16 mouse cellular contexts compared by ENCODE assay signal in genomic region chr10:119011511-119011910, GRCm38 (mm10).
DNase-seq lines count a peak whose midpoint lies in the region; ATAC-seq and TF ChIP-seq lines count a peak whose summit lies in the region.
"Had no signal": no experiment of that assay in that cellular context is flagged by ENCODE, and none has a peak within 500 bp of the region (broad histone marks: within the 10 kb centered on the region; RNA-seq: fewer than 3 reads in every experiment).

No protein-coding gene starts in this region.

- H3K27ac ChIP-seq in liver, adult 2 months (replicated peaks; ENCODE audit: insufficient read depth, low read depth, low read length) = peak overlapping the region; percentile 77
- 0 out of 2 replicates have a peak overlapping the region, but pooled peaks have one; percentile 39 for H3K27ac ChIP-seq in intestine, embryonic 15.5 days
- H3K27ac ChIP-seq in liver, embryonic 15.5 days (replicated peaks) = peak overlapping the region; percentile 67; the same call in 1 of the 2 replicates
- no peak overlapping the region; the same call in 1 of the 2 replicates for H3K27ac ChIP-seq in stomach, postnatal 0 days (replicated peaks)
- H3K27ac ChIP-seq: heart, adult 2 months; heart, embryonic 15.5 days; midbrain, embryonic 15.5 days had no signal

- peak; percentile 78 for DNase-seq in liver, adult 2 months (ENCODE audit: extremely low read depth, low read depth, low spot score)
- no peak for DNase-seq in liver
- no peak for DNase-seq in stomach, postnatal 0 days (ENCODE audit: low spot score)
- DNase-seq in embryo, embryonic 10 days (ENCODE audit: low spot score) = no peak
- DNase-seq in ovary, postnatal 14 days (ENCODE audit: low spot score) = no peak
- DNase-seq: adrenal gland, postnatal 14 days; cerebellum, adult 18-20 months; forebrain, postnatal 0 days; left cerebral cortex, postnatal 4 days; right cerebral cortex, postnatal 25 days had no signal

- H3K4me3 ChIP-seq in liver, adult 2 months (ENCODE audit: insufficient read depth, low read depth, low read length) = no peak overlapping the region
- H3K4me3 ChIP-seq in intestine, embryonic 15.5 days (replicated peaks) = no peak overlapping the region
- no peak overlapping the region for H3K4me3 ChIP-seq in liver, embryonic 15.5 days (replicated peaks)
- H3K4me3 ChIP-seq in stomach, postnatal 0 days (ENCODE audit: low read depth, low read length) = no peak overlapping the region
- H3K4me3 ChIP-seq: heart, adult 2 months; heart, embryonic 15.5 days; megakaryocyte, embryonic 14.5 days; midbrain, embryonic 15.5 days had no signal

- peak overlapping the region; percentile 23 for H3K9ac ChIP-seq in liver, adult 2 months (ENCODE audit: low read depth, low read length)
- no peak overlapping the region for H3K9ac ChIP-seq in intestine, embryonic 15.5 days
- no peak overlapping the region for H3K9ac ChIP-seq in liver, embryonic 15.5 days
- no peak overlapping the region for H3K9ac ChIP-seq in stomach, postnatal 0 days (ENCODE audit: low read length)
- H3K9ac ChIP-seq: forebrain, postnatal 0 days; heart, embryonic 15.5 days; midbrain, embryonic 15.5 days had no signal

- no peaks in the 10 kb centered on the region for H3K79me2 ChIP-seq in liver, adult 2 months (ENCODE audit: control insufficient read depth, insufficient read depth, low read length)

- WGBS in liver, adult 2 months = 25% methylated on average over 6 of the region's 6 CpGs
- 33% methylated on average over 6 of the region's 6 CpGs for WGBS in intestine, embryonic 15.5 days
- 77% methylated on average over 6 of the region's 6 CpGs for WGBS in liver, embryonic 15.5 days (ENCODE audit: insufficient replicate concordance)
- WGBS in stomach, postnatal 0 days = 23% methylated on average over 6 of the region's 6 CpGs

- no peaks in the 10 kb centered on the region for H3K9me3 ChIP-seq in intestine, embryonic 15.5 days
- H3K9me3 ChIP-seq in liver, embryonic 15.5 days (replicated peaks) = no peaks in the 10 kb centered on the region
- H3K9me3 ChIP-seq in stomach, postnatal 0 days (ENCODE audit: control insufficient read depth, low read length) = no peaks in the 10 kb centered on the region
- H3K9me3 ChIP-seq: heart, embryonic 15.5 days; megakaryocyte, embryonic 14.5 days; midbrain, embryonic 15.5 days had no signal

- ATAC-seq in intestine, embryonic 15.5 days = peak; percentile 69
- ATAC-seq in liver, embryonic 15.5 days (ENCODE audit: insufficient read depth) = peak; percentile 30; the same call in 1 of the 2 replicates
- peak; percentile 34 for ATAC-seq in stomach, postnatal 0 days (ENCODE audit: low FRiP score, low TSS enrichment)
- ATAC-seq: forebrain, postnatal 0 days; midbrain, embryonic 15.5 days had no signal

- no peak for TF ChIP-seq EP300 in stomach, postnatal 0 days (optimal IDR thresholded peaks at IDR 0.05)

- H3K36me3 ChIP-seq in liver, adult 2 months (ENCODE audit: control insufficient read depth, insufficient read depth, low read length) = no peaks in the 10 kb centered on the region
- H3K36me3 ChIP-seq in intestine, embryonic 15.5 days = no peaks in the 10 kb centered on the region
- H3K36me3 ChIP-seq in liver, embryonic 15.5 days (replicated peaks) = no peaks in the 10 kb centered on the region
- H3K36me3 ChIP-seq in stomach, postnatal 0 days (ENCODE audit: control insufficient read depth, insufficient read depth, low read length) = no peaks in the 10 kb centered on the region
- H3K36me3 ChIP-seq: heart, embryonic 15.5 days; midbrain, embryonic 15.5 days had no signal

- peak overlapping the region; percentile 28 for H3K4me2 ChIP-seq in intestine, embryonic 15.5 days (replicated peaks)
- peak overlapping the region; percentile 44 for H3K4me2 ChIP-seq in liver, embryonic 15.5 days
- peak overlapping the region; percentile 21; the same call in 1 of the 2 replicates for H3K4me2 ChIP-seq in stomach, postnatal 0 days (replicated peaks; ENCODE audit: low read depth)
- H3K4me2 ChIP-seq: heart, embryonic 15.5 days; midbrain, embryonic 15.5 days had no signal

- no peak for TF ChIP-seq POLR2A in liver, adult 2 months (IDR thresholded peaks at IDR 0.05; ENCODE audit: extremely low read depth, insufficient read depth, low read length)

- no peak for TF ChIP-seq CTCF in liver, adult 2 months (IDR thresholded peaks at IDR 0.05; ENCODE audit: low read depth, low read length)
- TF ChIP-seq CTCF in stomach, postnatal 0 days (IDR thresholded peaks at IDR 0.05; ENCODE audit: low read depth) = no peak; the same call in 1 of the 2 replicates

- peaks cover 3% of the 10 kb centered on the region; the same call in 1 of the 2 replicates for H3K4me1 ChIP-seq in liver, adult 2 months (ENCODE audit: control insufficient read depth, insufficient read depth, low read length)
- peaks cover 7% of the 10 kb centered on the region for H3K4me1 ChIP-seq in intestine, embryonic 15.5 days (replicated peaks)
- H3K4me1 ChIP-seq in liver, embryonic 15.5 days (replicated peaks) = peaks cover 5% of the 10 kb centered on the region; the same call in 1 of the 2 replicates
- peaks cover 5% of the 10 kb centered on the region for H3K4me1 ChIP-seq in stomach, postnatal 0 days (replicated peaks; ENCODE audit: control insufficient read depth, insufficient read depth)
- H3K4me1 ChIP-seq: megakaryocyte, embryonic 14.5 days had no signal

- H3K27me3 ChIP-seq in liver, adult 2 months (ENCODE audit: control insufficient read depth, insufficient read depth, low read length) = no peaks in the 10 kb centered on the region
- H3K27me3 ChIP-seq in intestine, embryonic 15.5 days (replicated peaks) = no peaks in the 10 kb centered on the region
- H3K27me3 ChIP-seq in liver, embryonic 15.5 days = no peaks in the 10 kb centered on the region
- no peaks in the 10 kb centered on the region for H3K27me3 ChIP-seq in stomach, postnatal 0 days (ENCODE audit: control insufficient read depth, insufficient read depth, low read length)
- H3K27me3 ChIP-seq: heart, embryonic 15.5 days; midbrain, embryonic 15.5 days had no signal
